Mouse (Mus musculus): ENCODE results near the gene Pirb. TPM values are rescaled to one million over a fixed set of nuclear protein-coding genes. Genes with fewer than 3 reads are reported as not detected.

The Pirb gene
- polyA plus RNA-seq, 1 experiment from 2014 or later = 0.87 TPM

Other genes with a start within 250 kb of the Pirb start
- not detected in 2 replicates for gene Tarm1, start 217.8 kb downstream of the Pirb start, polyA plus RNA-seq (2014; fragmentation: Nextera tagmentation; extraction: Ambion mirVana)
- gene Oscar, start 104.2 kb downstream of the Pirb start, polyA plus RNA-seq (2014; fragmentation: Nextera tagmentation; extraction: Ambion mirVana) = 0.15 and 0.39 TPM in 2 replicates
- gene Ndufa3, start 103.0 kb downstream of the Pirb start, polyA plus RNA-seq (2014; fragmentation: Nextera tagmentation; extraction: Ambion mirVana) = 463 and 564 TPM in 2 replicates
- gene Tfpt, start 90.5 kb downstream of the Pirb start, polyA plus RNA-seq (2014; fragmentation: Nextera tagmentation; extraction: Ambion mirVana) = 24.2 and 34.9 TPM in 2 replicates
- gene Prpf31, start 90.4 kb downstream of the Pirb start, polyA plus RNA-seq (2014; fragmentation: Nextera tagmentation; extraction: Ambion mirVana) = 89.4 and 114 TPM in 2 replicates
- gene Cnot3, start 75.1 kb downstream of the Pirb start, polyA plus RNA-seq (2014; fragmentation: Nextera tagmentation; extraction: Ambion mirVana) = 67.3 and 74.0 TPM in 2 replicates
- 12.2 and 12.6 TPM in 2 replicates for gene Leng1, start 54.6 kb downstream of the Pirb start, polyA plus RNA-seq (2014; fragmentation: Nextera tagmentation; extraction: Ambion mirVana)
- 18.0 and 19.9 TPM in 2 replicates for gene Tmc4, start 42.8 kb downstream of the Pirb start, polyA plus RNA-seq (2014; fragmentation: Nextera tagmentation; extraction: Ambion mirVana)
- 287 and 317 TPM in 2 replicates for gene Tsen34, start 27.5 kb downstream of the Pirb start, polyA plus RNA-seq (2014; fragmentation: Nextera tagmentation; extraction: Ambion mirVana)
- 32.0 and 45.0 TPM in 2 replicates for gene Mboat7, start 26.9 kb downstream of the Pirb start, polyA plus RNA-seq (2014; fragmentation: Nextera tagmentation; extraction: Ambion mirVana)
- gene Rps9, start 16.4 kb downstream of the Pirb start, polyA plus RNA-seq (2014; fragmentation: Nextera tagmentation; extraction: Ambion mirVana) = 1,617 and 1,895 TPM in 2 replicates
- not detected in 2 replicates for gene Gm15448, start 105.3 kb upstream of the Pirb start, polyA plus RNA-seq (2014; fragmentation: Nextera tagmentation; extraction: Ambion mirVana)
- 0.09 TPM in 1 of 2 replicates, not detected in the other for gene Pira2, start 124.7 kb upstream of the Pirb start, polyA plus RNA-seq (2014; fragmentation: Nextera tagmentation; extraction: Ambion mirVana)
- 0.09 TPM in 1 of 2 replicates, not detected in the other for gene Gm14548, start 177.7 kb upstream of the Pirb start, polyA plus RNA-seq (2014; fragmentation: Nextera tagmentation; extraction: Ambion mirVana)
- not detected in 2 replicates for gene Lilra6, start 195.1 kb upstream of the Pirb start, polyA plus RNA-seq (2014; fragmentation: Nextera tagmentation; extraction: Ambion mirVana)